Mouse (Mus musculus): ENCODE data around the gene Gm8265. TPM values are rescaled to one million over a fixed set of nuclear protein-coding genes. Genes with fewer than 3 reads are reported as not detected.

The Gm8265 gene
- polyA plus RNA-seq (2015; fragmentation: Illumina TruSeq; extraction: RNeasy Lipid Tissue Mini Kit (QIAGEN cat#74804); ENCODE audit: insufficient read depth, low replicate concordance): not detected

GRCm38 (mm10) chr14:5632928-5633327 is at the start of gene Gm8265:
Gene Gm8265 (minus strand): TSS chr14:5633028.

Other genes starting within 250 kb of the Gm8265 start
- gene Gm3500, start 244.0 kb downstream of the Gm8265 start, polyA plus RNA-seq (2015; fragmentation: Illumina TruSeq; extraction: RNeasy Lipid Tissue Mini Kit (QIAGEN cat#74804); ENCODE audit: insufficient read depth, low replicate concordance): 0.81 TPM
- 0.44 TPM for gene Gm3194, start 177.6 kb downstream of the Gm8265 start, polyA plus RNA-seq (2015; fragmentation: Illumina TruSeq; extraction: RNeasy Lipid Tissue Mini Kit (QIAGEN cat#74804); ENCODE audit: insufficient read depth, low replicate concordance)
- not detected for gene Gm8246, start 155.2 kb downstream of the Gm8265 start, polyA plus RNA-seq (2015; fragmentation: Illumina TruSeq; extraction: RNeasy Lipid Tissue Mini Kit (QIAGEN cat#74804); ENCODE audit: insufficient read depth, low replicate concordance)
- not detected for gene Gm3187, start 148.8 kb downstream of the Gm8265 start, polyA plus RNA-seq (2015; fragmentation: Illumina TruSeq; extraction: RNeasy Lipid Tissue Mini Kit (QIAGEN cat#74804); ENCODE audit: insufficient read depth, low replicate concordance)
- 0.66 TPM for gene Gm3488, start 131.4 kb downstream of the Gm8265 start, polyA plus RNA-seq (2015; fragmentation: Illumina TruSeq; extraction: RNeasy Lipid Tissue Mini Kit (QIAGEN cat#74804); ENCODE audit: insufficient read depth, low replicate concordance)
- not detected for gene Gm3532, start 94.5 kb downstream of the Gm8265 start, polyA plus RNA-seq (2015; fragmentation: Illumina TruSeq; extraction: RNeasy Lipid Tissue Mini Kit (QIAGEN cat#74804); ENCODE audit: insufficient read depth, low replicate concordance)
- not detected for gene Gm9603, start 54.4 kb upstream of the Gm8265 start, polyA plus RNA-seq (2015; fragmentation: Illumina TruSeq; extraction: RNeasy Lipid Tissue Mini Kit (QIAGEN cat#74804); ENCODE audit: insufficient read depth, low replicate concordance)
- gene Gm3373, start 108.5 kb upstream of the Gm8265 start, polyA plus RNA-seq (2015; fragmentation: Illumina TruSeq; extraction: RNeasy Lipid Tissue Mini Kit (QIAGEN cat#74804); ENCODE audit: insufficient read depth, low replicate concordance): 0.37 TPM
- 0.79 TPM for gene Gm3383, start 175.0 kb upstream of the Gm8265 start, polyA plus RNA-seq (2015; fragmentation: Illumina TruSeq; extraction: RNeasy Lipid Tissue Mini Kit (QIAGEN cat#74804); ENCODE audit: insufficient read depth, low replicate concordance)
- not detected for gene Gm3424, start 197.3 kb upstream of the Gm8265 start, polyA plus RNA-seq (2015; fragmentation: Illumina TruSeq; extraction: RNeasy Lipid Tissue Mini Kit (QIAGEN cat#74804); ENCODE audit: insufficient read depth, low replicate concordance)
- gene Gm8237, start 247.4 kb upstream of the Gm8265 start, polyA plus RNA-seq (2015; fragmentation: Illumina TruSeq; extraction: RNeasy Lipid Tissue Mini Kit (QIAGEN cat#74804); ENCODE audit: insufficient read depth, low replicate concordance): not detected

All from spleen, adult 10 weeks (tissue).